Mouse (Mus musculus) liver, embryonic 16.5 days (tissue): ENCODE measurements around the gene Polrmt. TPM values are rescaled to one million over a fixed set of nuclear protein-coding genes. Genes with fewer than 3 reads are reported as not detected.

ENCODE experiments used
- ATAC-seq: fragments of 200-750 bp; cut with Nextera tagmentation; 2 replicates; pipeline ENCODE4 v1.8.0; 2017; ENCODE audit warnings: low read depth, mild to moderate bottlenecking, moderate number of reproducible peaks, moderate library complexity
- H3K27ac ChIP-seq: fragments of 300-500 bp; sonication (generic); 2 replicates; pipeline ENCODE4 v1.5.1; 2014; ENCODE audit warnings: mild to moderate bottlenecking, low read length
- H3K27me3 ChIP-seq: fragments of 300-500 bp; sonication (generic); 2 replicates; pipeline ENCODE4 v1.6.1; 2014; ENCODE audit warnings: low read depth, low read length, mixed read lengths; ENCODE audit not compliant: control insufficient read depth, insufficient read depth
- H3K36me3 ChIP-seq: fragments of 300-500 bp; sonication (generic); 2 replicates; pipeline ENCODE4 v1.6.1; 2014; ENCODE audit warnings: mild to moderate bottlenecking; ENCODE audit not compliant: control insufficient read depth, insufficient read depth
- H3K4me1 ChIP-seq: fragments of 300-500 bp; sonication (generic); 2 replicates; pipeline ENCODE4 v1.6.1; 2014; ENCODE audit warnings: low read depth, low read length, mixed read lengths; ENCODE audit not compliant: control insufficient read depth
- H3K4me2 ChIP-seq: fragments of 300-500 bp; sonication (generic); 2 replicates; pipeline ENCODE4 v1.6.1; 2014; ENCODE audit warnings: low read depth, low read length, mixed read lengths
- H3K4me3 ChIP-seq: fragments of 300-500 bp; sonication (generic); 2 replicates; pipeline ENCODE4 v1.5.1; 2014; ENCODE audit warnings: low read depth, mild to moderate bottlenecking, low read length
- H3K9ac ChIP-seq: fragments of 300-500 bp; sonication (generic); 2 replicates; pipeline ENCODE4 v1.6.1; 2014; ENCODE audit warnings: low read depth, low read length
- H3K9me3 ChIP-seq: fragments of 300-500 bp; sonication (generic); replicated peaks from 2 replicates; pipeline ENCODE4 v1.6.1; 2016; ENCODE audit warnings: low read length; ENCODE audit not compliant: control insufficient read depth
- WGBS: fragments of 180-500 bp; shearing (Covaris S2); extraction: QIAGEN DNeasy Blood & Tissue Kit; methylation state at CpG from one replicate; pipeline ENCODE4 v1.1.7; 2014; ENCODE audit not compliant: insufficient replicate concordance; 5-methylcytosine and 5-hydroxymethylcytosine counted together
- polyA plus RNA-seq: library from polyadenylated mRNA; unstranded; fragments of >200 nt; fragmentation: Nextera tagmentation; extraction: Ambion mirVana; gene quantifications from 2 replicates; pipeline ENCODE4 v1.2.1, GENCODE M21; 2015

Gene Polrmt
- polyA plus RNA-seq, 1 experiment from 2014 or later: 13.4 TPM

DNA sequence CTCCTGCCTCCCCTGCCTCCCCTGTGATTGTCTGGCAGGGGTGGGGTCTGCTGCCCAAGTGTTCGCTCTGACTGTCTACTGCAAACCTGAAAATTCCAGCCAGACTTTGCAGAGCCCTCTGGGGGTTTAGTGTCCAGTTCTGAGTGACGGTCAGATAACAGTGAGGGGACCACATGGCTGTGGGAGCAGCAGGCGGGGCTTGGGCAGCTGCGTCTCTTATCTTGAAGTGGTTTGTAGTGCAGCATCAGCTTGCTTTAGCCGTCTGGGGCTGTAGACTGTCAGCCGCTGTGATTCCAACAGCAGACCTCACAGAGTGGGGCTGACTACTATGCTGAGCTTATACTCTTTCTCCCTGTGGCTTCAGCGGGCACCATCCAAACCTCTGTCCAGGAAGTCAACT is 37.1 kb downstream of the Polrmt start:
- Histone ChIP-seq H3K4me2 (peak overlapping the region; percentile 7; the same call in 1 of the 2 replicates), H3K27me3 (peaks cover 3% of the 10 kb centered on the region), H3K4me1 (peaks cover 66% of the 10 kb centered on the region), H3K4me3 (0 out of 2 replicates have a peak overlapping the region, but pooled peaks have one; percentile 1), H3K27ac (0 out of 2 replicates have a peak overlapping the region, but pooled peaks have one; percentile 8), H3K9ac (no peak overlapping the region), H3K36me3 (peaks cover 52% of the 10 kb centered on the region), H3K9me3 (no peaks in the 10 kb centered on the region)
- 35% methylated on average over 7 of the region's 7 CpGs for whole genome bisulfite sequencing
- no peak for ATAC-seq

DNA sequence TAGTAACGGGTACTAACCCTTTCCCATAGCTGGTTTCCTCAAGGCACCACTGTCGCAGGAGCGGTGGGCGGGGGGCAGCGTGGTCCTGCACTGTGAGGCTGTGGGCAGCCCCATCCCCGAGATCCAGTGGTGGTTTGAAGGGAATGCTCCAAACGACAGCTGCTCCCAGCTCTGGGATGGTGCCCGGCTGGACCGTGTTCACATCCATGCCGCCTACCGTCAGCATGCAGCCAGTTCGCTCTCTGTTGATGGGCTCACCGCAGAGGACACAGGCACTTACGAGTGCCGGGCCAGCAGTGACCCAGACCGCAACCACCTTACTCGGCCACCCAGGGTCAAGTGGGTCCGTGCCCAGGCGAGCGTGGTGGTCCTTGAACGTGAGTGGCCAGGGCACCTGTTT is 37.7 kb downstream of the Polrmt start:
- Histone ChIP-seq H3K36me3 (peaks cover 52% of the 10 kb centered on the region), H3K27me3 (no peaks in the 10 kb centered on the region), H3K4me3 (peak overlapping the region; percentile 9; the same call in 1 of the 2 replicates), H3K9ac (no peak overlapping the region), H3K27ac (no peak overlapping the region), H3K4me2 (peak overlapping the region; percentile 92; the same call in 1 of the 2 replicates), H3K4me1 (peaks cover 68% of the 10 kb centered on the region), H3K9me3 (no peaks in the 10 kb centered on the region)
- WGBS: 88% methylated on average over 21 of the region's 21 CpGs
- ATAC-seq: no peak

- peak overlapping the region; percentile 96 for H3K27ac ChIP-seq
- peak overlapping the region; percentile 89 for H3K9ac ChIP-seq
- 59% methylated on average over 4 of the region's 4 CpGs for WGBS
- peak overlapping the region; percentile 92 for H3K4me2 ChIP-seq
- no peaks in the 10 kb centered on the region for H3K27me3 ChIP-seq
- peak overlapping the region; percentile 76 for H3K4me3 ChIP-seq
- H3K4me1 ChIP-seq: peaks cover 63% of the 10 kb centered on the region
- peaks cover 52% of the 10 kb centered on the region for H3K36me3 ChIP-seq
- no peaks in the 10 kb centered on the region for H3K9me3 ChIP-seq
- no peak for ATAC-seq
Measured at GRCm38 (mm10) chr10:79707759-79708158, 38.6 kb downstream of the Polrmt start.

DNA sequence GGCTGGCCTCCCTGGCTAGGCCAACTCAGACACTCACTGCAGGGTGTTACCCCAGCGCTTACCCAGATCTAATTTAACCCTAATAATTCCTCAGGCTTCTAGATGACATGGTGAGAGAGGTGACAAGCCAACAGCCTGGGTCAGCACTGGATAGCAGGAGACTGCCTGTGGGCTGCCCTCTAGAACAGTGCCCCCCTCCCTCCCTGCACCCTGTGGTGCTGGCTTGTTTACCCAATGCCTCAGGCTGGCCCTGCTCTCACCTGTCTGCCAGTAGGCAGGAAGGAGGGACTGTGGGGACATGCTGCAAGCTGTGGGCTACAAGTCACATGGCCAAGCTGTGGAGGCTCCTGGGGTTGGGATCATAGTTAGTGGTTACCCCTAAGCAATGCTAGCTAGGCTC is 39.2 kb downstream of the Polrmt start:
- H3K4me1 ChIP-seq: peaks cover 58% of the 10 kb centered on the region
- no peaks in the 10 kb centered on the region for H3K27me3 ChIP-seq
- peak overlapping the region; percentile 92 for H3K4me2 ChIP-seq
- peak overlapping the region; percentile 96 for H3K27ac ChIP-seq
- peak overlapping the region; percentile 76 for H3K4me3 ChIP-seq
- H3K36me3 ChIP-seq: peaks cover 52% of the 10 kb centered on the region
- H3K9ac ChIP-seq: peak overlapping the region; percentile 89
- no peak for ATAC-seq
- H3K9me3 ChIP-seq: no peaks in the 10 kb centered on the region
- 65% methylated on average over 1 of the region's 1 CpGs for WGBS

DNA sequence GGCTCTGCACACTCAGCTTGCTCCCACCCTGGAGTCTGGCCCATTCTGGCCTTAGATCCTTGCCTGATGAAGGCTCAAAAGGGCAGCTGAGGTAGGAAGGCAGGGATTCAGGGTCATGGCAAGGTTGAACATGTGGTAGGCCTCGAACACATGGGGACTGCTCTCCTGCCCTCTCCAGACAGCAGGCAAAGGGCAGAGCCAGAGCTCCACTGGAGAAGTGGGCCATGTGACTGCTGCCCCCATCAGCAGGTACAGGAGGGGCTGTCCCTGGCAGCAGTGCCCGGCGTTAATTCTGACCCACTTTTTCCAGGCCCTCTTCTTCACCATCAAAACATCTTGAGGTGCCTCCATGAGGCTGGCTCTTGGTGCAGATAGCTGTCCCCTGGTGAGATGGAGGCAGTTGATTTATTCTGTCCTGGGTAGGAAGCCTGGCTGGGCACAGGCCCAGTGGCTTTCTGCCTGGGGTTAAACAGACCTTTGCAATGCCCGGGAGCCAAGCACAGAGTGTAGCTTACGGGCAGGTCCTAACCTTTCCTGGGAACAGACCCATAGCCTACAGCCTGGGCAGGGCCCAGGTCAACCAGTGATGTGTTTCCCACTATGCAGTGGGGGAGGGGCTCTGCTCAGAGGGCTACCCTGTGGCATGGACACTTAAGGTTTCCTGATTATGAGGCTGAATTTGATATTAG is 39.8 kb downstream of the Polrmt start:
- no peak for ATAC-seq
- no peaks in the 10 kb centered on the region for H3K9me3 ChIP-seq
- H3K4me2 ChIP-seq: peak overlapping the region; percentile 92
- H3K27me3 ChIP-seq: no peaks in the 10 kb centered on the region
- WGBS: 52% methylated on average over 5 of the region's 5 CpGs
- H3K4me3 ChIP-seq: peak overlapping the region; percentile 76
- peaks cover 45% of the 10 kb centered on the region for H3K36me3 ChIP-seq
- H3K27ac ChIP-seq: peak overlapping the region; percentile 96
- H3K4me1 ChIP-seq: peaks cover 55% of the 10 kb centered on the region
- H3K9ac ChIP-seq: peak overlapping the region; percentile 89

- peak; percentile 84 for ATAC-seq
- Histone ChIP-seq H3K27me3 (no peaks in the 10 kb centered on the region), H3K27ac (peak overlapping the region; percentile 96), H3K4me3 (peak overlapping the region; percentile 76), H3K36me3 (peaks cover 39% of the 10 kb centered on the region), H3K9me3 (no peaks in the 10 kb centered on the region), H3K4me1 (peaks cover 55% of the 10 kb centered on the region), H3K4me2 (peak overlapping the region; percentile 92), H3K9ac (peak overlapping the region; percentile 89)
- 24% methylated on average over 5 of the region's 5 CpGs for WGBS
Measured at GRCm38 (mm10) chr10:79705951-79706350, 40.4 kb downstream of the Polrmt start.

DNA sequence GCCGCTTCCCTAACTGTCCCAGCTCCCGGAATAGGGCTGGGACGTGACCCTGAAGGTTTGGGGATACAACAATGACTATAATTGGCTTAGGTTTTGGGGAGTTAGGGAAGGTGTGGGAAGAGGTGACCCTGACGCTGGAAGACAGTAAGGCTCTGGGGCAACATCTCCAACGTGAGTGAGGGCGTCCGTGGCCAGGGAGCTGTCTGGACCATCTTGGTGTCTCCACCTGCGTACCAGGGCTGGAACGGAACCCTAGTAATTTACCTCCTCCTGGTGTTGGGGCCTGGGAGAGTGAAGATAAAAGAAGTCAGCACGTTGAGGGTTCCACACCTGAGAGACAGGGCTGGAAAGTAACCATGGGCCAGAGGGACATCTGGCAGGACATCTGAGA is 41.4 kb downstream of the Polrmt start:
- peak overlapping the region; percentile 89 for H3K9ac ChIP-seq
- peak overlapping the region; percentile 96 for H3K27ac ChIP-seq
- peaks cover 30% of the 10 kb centered on the region for H3K36me3 ChIP-seq
- H3K4me2 ChIP-seq: peak overlapping the region; percentile 92
- no peaks in the 10 kb centered on the region for H3K27me3 ChIP-seq
- peaks cover 51% of the 10 kb centered on the region for H3K4me1 ChIP-seq
- ATAC-seq: no peak
- H3K9me3 ChIP-seq: no peaks in the 10 kb centered on the region
- peak overlapping the region; percentile 76 for H3K4me3 ChIP-seq
- WGBS: 2% methylated on average over 10 of the region's 10 CpGs

- peak within 1 kb of the TSS; percentile 89 for H3K9ac ChIP-seq
- under 1% methylated on average over 63 of the region's 65 CpGs for WGBS
- peaks cover 23% of the 10 kb centered on the region for H3K36me3 ChIP-seq
- peaks cover 44% of the 10 kb centered on the region for H3K4me1 ChIP-seq
- no peaks in the 10 kb centered on the region for H3K9me3 ChIP-seq
- ATAC-seq: peak; percentile 91
- peak within 1 kb of the TSS; percentile 76 for H3K4me3 ChIP-seq
- peak within 1 kb of the TSS; percentile 92 for H3K4me2 ChIP-seq
- H3K27me3 ChIP-seq: no peaks in the 10 kb centered on the region
- peak within 1 kb of the TSS; percentile 96 for H3K27ac ChIP-seq
Measured at GRCm38 (mm10) chr10:79704065-79704969, 42.1 kb downstream of the Polrmt start, which contains the start of gene Bsg. Bsg (plus strand) TSS chr10:79704491.
